Mouse (Mus musculus) left cerebral cortex, postnatal 10 days (tissue): Measurements from ENCODE around the gene G6pc2. TPM values are rescaled to one million over a fixed set of nuclear protein-coding genes. Genes with fewer than 3 reads are reported as not detected.

Experiments used
- DNase-seq, 2 experiments: peaks; one replicate each; pipeline ENCODE4 v3.0.0; 2021 to 2022; ENCODE audit warnings: low spot score in 2 of 2, mixed read lengths in 1 of 2; ENCODE audit errors: extremely low spot score in 1 of 2
- intact Hi-C: fragments of 180-260 bp; cut with DNase I; formaldehyde crosslinking; loops from one replicate; pipeline ENCODE4 v1.15.1; 2025
- total RNA-seq, 2 experiments: library from RNA; stranded (reverse); gene quantifications; 2 replicates each; pipeline ENCODE4 v1.2.3; 2021

G6pc2 gene
- not detected for total RNA-seq

- intact Hi-C loops = no loop called here
- DNase-seq = no peak
These were observed at the start of gene G6pc2 for GRCm38 (mm10) chr2:69210773-69211172. TSS of gene G6pc2 (plus strand) at chr2:69211073.

- intact Hi-C loops = no loop called here
These were observed 40.3 kb upstream of the G6pc2 start for GRCm38 (mm10) chr2:69170395-69171077.

GRCm38 (mm10) chr2:69175296-69175695 lies 35.6 kb upstream of the G6pc2 start:
- intact Hi-C loops = no loop called here
- peak in 1 of 2 experiments; percentile 7 for DNase-seq

More at GRCm38 (mm10) chr2:69170395-69171077, 40.3 kb upstream of the G6pc2 start:
- no peak for DNase-seq

- DNase-seq = no peak
- intact Hi-C loops = no loop called here
These were observed 31.2 kb upstream of the G6pc2 start for GRCm38 (mm10) chr2:69179721-69180120.

- intact Hi-C loops = no loop called here
- DNase-seq = no peak
These were observed 22.9 kb upstream of the G6pc2 start for GRCm38 (mm10) chr2:69187990-69188389.

GRCm38 (mm10) chr2:69188732-69189131 lies 22.1 kb upstream of the G6pc2 start:
- DNase-seq = peak in 1 of 2 experiments; percentile 19
- intact Hi-C loops = no loop called here

GRCm38 (mm10) chr2:69189222-69189621 lies 21.7 kb upstream of the G6pc2 start:
- no peak for DNase-seq
- intact Hi-C loops = no loop called here

- DNase-seq = no peak
- intact Hi-C loops = no loop called here
These were observed 19.8 kb upstream of the G6pc2 start for GRCm38 (mm10) chr2:69191059-69191458.

GRCm38 (mm10) chr2:69193555-69193954 lies 17.3 kb upstream of the G6pc2 start:
- intact Hi-C loops = no loop called here
- no peak for DNase-seq

GRCm38 (mm10) chr2:69205185-69205584 lies 5.7 kb upstream of the G6pc2 start:
- intact Hi-C loops = no loop called here
- no peak for DNase-seq

- DNase-seq = peak; percentile 91 to 94
- intact Hi-C loops = no loop called here
These were observed 5.0 kb upstream of the G6pc2 start, which contains the start of gene Spc25 for GRCm38 (mm10) chr2:69205791-69206351. TSS of gene Spc25 (minus strand) at chr2:69206194.

- DNase-seq = no peak
- intact Hi-C loops = no loop called here
These were observed 4.3 kb upstream of the G6pc2 start for GRCm38 (mm10) chr2:69206523-69206922.

GRCm38 (mm10) chr2:69209684-69210083 lies 1.2 kb upstream of the G6pc2 start:
- DNase-seq = no peak
- intact Hi-C loops = no loop called here

- no peak for DNase-seq
- intact Hi-C loops = no loop called here
These were observed 1.8 kb downstream of the G6pc2 start for GRCm38 (mm10) chr2:69212652-69213051.

- intact Hi-C loops = no loop called here
- DNase-seq = no peak
These were observed 4.4 kb downstream of the G6pc2 start for GRCm38 (mm10) chr2:69215242-69215641.

GRCm38 (mm10) chr2:69221868-69222416 lies 11.1 kb downstream of the G6pc2 start:
- DNase-seq = no peak
- intact Hi-C loops = no loop called here

- intact Hi-C loops = no loop called here
- DNase-seq = no peak
These were observed 11.9 kb downstream of the G6pc2 start for GRCm38 (mm10) chr2:69222815-69223214.

- no peak for DNase-seq
- intact Hi-C loops = no loop called here
These were observed 13.9 kb downstream of the G6pc2 start for GRCm38 (mm10) chr2:69224724-69225123.

GRCm38 (mm10) chr2:69226876-69227275 lies 16.0 kb downstream of the G6pc2 start:
- intact Hi-C loops = no loop called here
- no peak for DNase-seq

- no peak for DNase-seq
- intact Hi-C loops = no loop called here
These were observed 17.8 kb downstream of the G6pc2 start for GRCm38 (mm10) chr2:69228635-69229034.
